Mouse (Mus musculus) limb, embryonic 13.5 days (tissue): ENCODE data around the gene Atxn1l. TPM values are rescaled to one million over a fixed set of nuclear protein-coding genes. Genes with fewer than 3 reads are reported as not detected.
"Not testable (repeated sequence)": the region's sequence is repeated elsewhere in the genome, so short reads cannot be mapped to it uniquely, and the experiment has no call there.

Source experiments
- ATAC-seq: fragments of 200-750 bp; cut with Nextera tagmentation; 2 replicates; pipeline ENCODE4 v1.8.0; 2017; ENCODE audit warnings: low read depth, moderate number of reproducible peaks, moderate TSS enrichment; ENCODE audit not compliant: low FRiP score
- H3K27ac ChIP-seq: fragments of 300-500 bp; sonication (generic); 2 replicates; pipeline ENCODE4 v1.5.1; 2015; ENCODE audit warnings: inconsistent platforms, mild to moderate bottlenecking, moderate library complexity
- H3K27me3 ChIP-seq: fragments of 300-500 bp; sonication (generic); 2 replicates; pipeline ENCODE4 v1.6.1; 2015; ENCODE audit warnings: mild to moderate bottlenecking, inconsistent platforms
- H3K36me3 ChIP-seq: fragments of 300-500 bp; sonication (generic); 2 replicates; pipeline ENCODE4 v1.6.1; 2015; ENCODE audit warnings: inconsistent platforms, mild to moderate bottlenecking, moderate library complexity
- H3K4me1 ChIP-seq: fragments of 300-500 bp; sonication (generic); 2 replicates; pipeline ENCODE4 v1.6.1; 2015; ENCODE audit warnings: inconsistent platforms
- H3K4me2 ChIP-seq: fragments of 300-500 bp; sonication (generic); replicated peaks from 2 replicates; pipeline ENCODE4 v1.6.1; 2015; ENCODE audit warnings: inconsistent platforms, mild to moderate bottlenecking, moderate library complexity
- H3K4me3 ChIP-seq: fragments of 300-500 bp; sonication (generic); 2 replicates; pipeline ENCODE4 v1.5.1; 2015; ENCODE audit warnings: moderate library complexity, mild to moderate bottlenecking, inconsistent platforms
- H3K9ac ChIP-seq: fragments of 300-500 bp; sonication (generic); 2 replicates; pipeline ENCODE4 v1.6.1; 2015; ENCODE audit warnings: mild to moderate bottlenecking, inconsistent platforms
- H3K9me3 ChIP-seq: fragments of 300-500 bp; sonication (generic); 2 replicates; pipeline ENCODE4 v1.6.1; 2016; ENCODE audit warnings: inconsistent platforms
- WGBS: fragments of 180-500 bp; shearing (Covaris S2); methylation state at CpG from one replicate; pipeline ENCODE4 v1.1.7; 2015; 5-methylcytosine and 5-hydroxymethylcytosine counted together
- polyA plus RNA-seq: library from polyadenylated mRNA; unstranded; fragments of >200 nt; fragmentation: Nextera tagmentation; extraction: Ambion mirVana; gene quantifications from 2 replicates; pipeline ENCODE4 v1.2.1, GENCODE M21; 2015

Atxn1l gene
- polyA plus RNA-seq, 1 experiment from 2014 or later, result 11.3 TPM

DNA sequence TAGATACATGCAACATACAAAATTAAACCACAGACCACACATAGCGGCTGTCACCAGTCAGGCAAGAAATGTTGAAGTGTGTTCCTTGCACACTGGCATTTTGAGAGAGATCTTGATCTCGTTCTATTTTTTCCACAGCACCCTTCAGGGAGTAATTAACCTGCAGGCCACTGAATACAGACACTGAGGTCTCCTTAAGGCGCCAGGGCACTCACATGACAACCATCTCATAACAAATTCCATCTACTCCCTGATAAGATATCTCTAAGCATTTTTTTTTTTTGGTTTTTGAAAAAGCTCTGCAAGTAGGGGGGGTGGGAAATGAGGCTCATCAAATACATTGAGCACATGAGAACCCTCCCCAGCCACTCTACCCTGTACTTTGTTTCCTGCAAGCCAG is 19.3 kb upstream of the Atxn1l start:
- 65% methylated on average over 3 of the region's 3 CpGs for WGBS
- no peak for ATAC-seq

GRCm38 (mm10) chr8:109755554-109755953 is 18.0 kb upstream of the Atxn1l start:
- ATAC-seq, result not testable (repeated sequence)

More for the DNA sequence above, 19.3 kb upstream of the Atxn1l start:
- H3K27me3 ChIP-seq, result no peaks in the 10 kb centered on the region
- no peak overlapping the region for H3K27ac ChIP-seq
- no peak overlapping the region for H3K4me3 ChIP-seq
- H3K9ac ChIP-seq, result no peak overlapping the region
- H3K4me1 ChIP-seq, result no peaks in the 10 kb centered on the region
- H3K36me3 ChIP-seq, result no peaks in the 10 kb centered on the region
- H3K9me3 ChIP-seq, result 0 out of 2 replicates have a peak, but pooled peaks cover 3% of the 10 kb centered on the region
- H3K4me2 ChIP-seq, result no peak overlapping the region

GRCm38 (mm10) chr8:109754696-109755095 is 17.2 kb upstream of the Atxn1l start:
- no peak for ATAC-seq
- Histone ChIP-seq H3K4me1 (no peaks in the 10 kb centered on the region), H3K9me3 (no peaks in the 10 kb centered on the region), H3K27me3 (no peaks in the 10 kb centered on the region), H3K4me3 (no peak overlapping the region), H3K9ac (no peak overlapping the region), H3K4me2 (no peak overlapping the region), H3K27ac (no peak overlapping the region), H3K36me3 (no peaks in the 10 kb centered on the region)
- 85% methylated on average over 8 of the region's 8 CpGs for WGBS

More at GRCm38 (mm10) chr8:109755554-109755953, 18.0 kb upstream of the Atxn1l start:
- not testable (repeated sequence) for H3K36me3 ChIP-seq, H3K4me3 ChIP-seq, H3K9ac ChIP-seq, H3K9me3 ChIP-seq, H3K27ac ChIP-seq, H3K4me1 ChIP-seq, H3K4me2 ChIP-seq, H3K27me3 ChIP-seq
- WGBS, result 84% methylated on average over 4 of the region's 4 CpGs

DNA sequence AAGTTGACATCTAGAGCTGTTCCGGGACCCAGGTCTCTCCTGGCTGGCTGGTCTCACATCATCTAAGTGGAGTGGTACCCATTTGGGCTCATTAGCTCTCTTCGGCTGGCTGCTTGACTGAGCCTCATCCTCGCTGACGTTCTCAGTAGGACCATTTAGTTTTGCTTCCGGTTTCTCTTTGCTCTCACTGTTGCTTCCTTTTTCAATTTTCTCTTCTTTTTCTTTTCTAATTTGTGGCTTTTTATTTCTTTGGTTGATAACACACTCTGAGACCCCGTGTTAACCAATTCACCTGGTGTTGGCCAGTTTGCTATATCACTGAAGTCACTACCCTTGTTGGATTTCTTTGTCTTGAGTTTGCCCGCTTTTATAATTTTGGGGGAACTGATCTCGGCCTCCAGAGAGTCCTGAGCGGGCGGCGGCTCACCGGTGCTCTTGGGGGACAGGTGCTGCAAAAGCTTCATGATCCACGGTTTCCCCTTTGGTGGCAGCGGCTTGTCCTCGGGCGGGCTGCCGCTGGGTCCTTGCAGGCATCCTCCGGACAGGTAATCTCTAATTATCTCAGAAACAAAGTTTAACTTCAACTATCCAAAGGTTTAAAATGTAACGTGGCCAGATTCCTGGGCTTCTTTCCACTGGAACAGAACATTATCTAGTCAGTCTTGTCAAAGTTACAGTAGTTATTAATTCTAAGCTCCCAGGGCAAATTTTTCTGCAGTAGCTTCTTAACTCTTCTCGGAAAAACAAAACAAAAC is 14.4 kb upstream of the Atxn1l start:
- 87% methylated on average over 20 of the region's 20 CpGs for WGBS

GRCm38 (mm10) chr8:109750699-109751098 is 13.2 kb upstream of the Atxn1l start:
- no peak overlapping the region for H3K27ac ChIP-seq
- H3K4me3 ChIP-seq, result no peak overlapping the region
- no peak overlapping the region for H3K9ac ChIP-seq
- 75% methylated on average over 12 of the region's 12 CpGs for WGBS
- H3K27me3 ChIP-seq, result peaks cover 2% of the 10 kb centered on the region; the same call in 1 of the 2 replicates
- no peak for ATAC-seq
- no peaks in the 10 kb centered on the region for H3K4me1 ChIP-seq
- no peaks in the 10 kb centered on the region for H3K36me3 ChIP-seq
- H3K9me3 ChIP-seq, result no peaks in the 10 kb centered on the region
- H3K4me2 ChIP-seq, result no peak overlapping the region

More for the DNA sequence above, 14.4 kb upstream of the Atxn1l start:
- no peaks in the 10 kb centered on the region for H3K4me1 ChIP-seq
- no peak overlapping the region for H3K4me2 ChIP-seq
- H3K4me3 ChIP-seq, result no peak overlapping the region
- H3K9me3 ChIP-seq, result no peaks in the 10 kb centered on the region
- H3K27ac ChIP-seq, result no peak overlapping the region
- no peaks in the 10 kb centered on the region for H3K36me3 ChIP-seq
- H3K27me3 ChIP-seq, result peaks cover 2% of the 10 kb centered on the region; the same call in 1 of the 2 replicates
- ATAC-seq, result no peak
- no peak overlapping the region for H3K9ac ChIP-seq

DNA sequence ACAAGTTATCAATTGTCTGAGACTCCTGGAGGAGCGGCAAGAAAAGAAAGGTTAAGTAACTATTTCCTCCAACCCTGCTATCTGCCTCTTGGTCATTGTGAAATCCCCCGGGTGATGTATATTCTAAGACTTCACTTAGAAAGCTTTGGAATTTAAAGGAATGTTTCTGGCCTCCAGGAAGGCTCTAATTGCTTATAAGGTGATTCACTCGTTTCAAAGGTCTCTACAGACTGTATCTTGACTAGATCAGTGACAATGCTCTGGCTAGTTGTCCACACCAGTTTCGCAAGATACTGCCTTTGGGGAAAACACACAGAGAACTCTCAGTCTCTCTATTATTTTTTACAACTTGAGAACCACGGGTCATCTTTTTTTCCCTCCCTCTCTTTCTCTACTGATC is 12.7 kb upstream of the Atxn1l start:
- Histone ChIP-seq H3K4me2 (no peak overlapping the region), H3K4me1 (no peaks in the 10 kb centered on the region), H3K9me3 (no peaks in the 10 kb centered on the region), H3K36me3 (no peaks in the 10 kb centered on the region), H3K4me3 (no peak overlapping the region), H3K9ac (no peak overlapping the region), H3K27ac (no peak overlapping the region), H3K27me3 (peaks cover 2% of the 10 kb centered on the region; the same call in 1 of the 2 replicates)
- ATAC-seq, result no peak
- WGBS, result 55% methylated on average over 5 of the region's 5 CpGs

DNA sequence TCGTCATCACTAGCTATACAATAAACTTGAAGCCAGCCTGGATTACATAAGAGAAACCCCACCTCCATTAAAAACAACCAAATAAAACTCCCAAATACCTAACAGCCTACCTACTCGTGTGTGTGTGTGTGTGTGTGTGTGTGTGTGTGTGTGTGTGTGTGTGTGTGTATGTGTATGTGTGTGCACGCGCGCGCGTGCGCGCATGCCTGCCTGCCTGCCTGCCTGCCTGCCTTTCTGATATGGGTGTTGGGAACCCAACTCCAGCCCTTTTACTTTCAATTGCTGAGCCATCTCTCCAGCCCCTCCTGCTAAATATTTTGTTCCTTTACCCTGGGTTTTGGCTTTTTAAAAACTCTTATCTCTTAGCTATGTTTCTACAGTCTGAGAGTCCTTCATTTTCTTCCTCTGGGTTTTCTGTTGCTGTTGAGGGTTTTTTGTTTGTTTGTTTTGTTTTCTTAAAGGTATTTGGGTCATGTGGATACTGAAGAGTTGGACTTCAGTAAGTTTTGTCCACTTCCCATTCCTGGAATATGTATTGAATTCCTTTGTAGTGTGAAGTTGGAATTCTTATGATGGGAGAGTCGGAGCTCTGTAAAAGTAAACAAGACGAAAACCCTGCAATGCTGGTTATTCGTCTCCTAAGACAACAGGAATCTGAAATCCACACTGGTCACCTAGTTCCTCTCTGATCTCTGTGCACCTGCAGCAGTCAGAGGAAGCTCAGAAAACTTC is 10.1 kb upstream of the Atxn1l start:
- H3K9ac ChIP-seq, result no peak overlapping the region
- WGBS, result 79% methylated on average over 12 of the region's 12 CpGs
- ATAC-seq, result no peak
- peaks cover 2% of the 10 kb centered on the region; the same call in 1 of the 2 replicates for H3K27me3 ChIP-seq
- no peaks in the 10 kb centered on the region for H3K36me3 ChIP-seq
- no peak overlapping the region for H3K4me2 ChIP-seq
- H3K4me1 ChIP-seq, result no peaks in the 10 kb centered on the region
- H3K4me3 ChIP-seq, result no peak overlapping the region
- no peaks in the 10 kb centered on the region for H3K9me3 ChIP-seq
- H3K27ac ChIP-seq, result no peak overlapping the region

DNA sequence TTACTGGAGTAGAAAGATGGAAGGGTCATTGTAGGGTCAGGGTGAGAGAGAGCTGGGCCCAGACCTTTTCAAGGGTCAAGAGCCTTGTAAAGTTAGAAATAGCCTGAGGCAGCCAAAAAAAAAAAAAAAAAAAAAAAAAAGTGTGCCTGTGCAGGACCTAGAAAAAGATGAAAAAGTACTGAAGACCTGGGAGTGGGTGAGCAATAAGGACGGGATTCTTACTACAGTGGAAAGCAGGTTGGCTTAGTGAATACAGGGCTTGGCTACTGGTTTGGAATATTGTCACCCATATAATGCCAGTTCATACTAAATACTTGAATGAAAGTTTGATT is 476 bp upstream of the Atxn1l start:
- Histone ChIP-seq H3K4me2 (peak overlapping the region; percentile 95), H3K27me3 (no peaks in the 10 kb centered on the region), H3K4me1 (peaks cover 10% of the 10 kb centered on the region), H3K9ac (peak overlapping the region; percentile 99; the same call in 1 of the 2 replicates), H3K36me3 (peaks cover 20% of the 10 kb centered on the region), H3K4me3 (peak overlapping the region; percentile 98), H3K27ac (peak overlapping the region; percentile 79; the same call in 1 of the 2 replicates), H3K9me3 (no peaks in the 10 kb centered on the region)
- 74% methylated on average over 1 of the region's 1 CpGs for WGBS
- no peak; the same call in 1 of the 2 replicates for ATAC-seq

DNA sequence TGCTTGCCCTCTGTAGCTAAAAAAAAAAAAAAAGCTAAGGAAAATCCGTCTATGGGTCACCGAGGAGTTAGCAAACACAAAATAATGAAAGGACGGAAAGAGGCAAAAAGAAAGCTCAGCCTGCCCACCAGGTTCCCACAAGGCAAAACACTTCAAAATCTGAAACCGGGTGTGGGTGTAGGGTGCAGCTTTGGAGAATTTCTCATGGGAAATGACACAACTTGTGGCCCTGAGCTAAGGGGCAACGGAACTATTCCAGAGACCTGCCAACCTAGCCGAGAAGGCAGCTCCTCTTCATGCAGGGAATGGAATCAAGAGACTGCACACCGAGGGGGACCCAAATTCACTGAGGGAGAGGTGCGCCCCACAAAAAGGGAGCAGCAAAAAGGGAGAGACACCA is 720 bp downstream of the Atxn1l start:
- Histone ChIP-seq H3K27ac (peak overlapping the region; percentile 79; the same call in 1 of the 2 replicates), H3K4me2 (peak overlapping the region; percentile 95), H3K9ac (peak overlapping the region; percentile 99), H3K27me3 (no peaks in the 10 kb centered on the region), H3K9me3 (no peaks in the 10 kb centered on the region), H3K4me1 (peaks cover 10% of the 10 kb centered on the region), H3K4me3 (peak overlapping the region; percentile 98), H3K36me3 (peaks cover 32% of the 10 kb centered on the region)
- no peak for ATAC-seq
- WGBS, result 9% methylated on average over 8 of the region's 8 CpGs

DNA sequence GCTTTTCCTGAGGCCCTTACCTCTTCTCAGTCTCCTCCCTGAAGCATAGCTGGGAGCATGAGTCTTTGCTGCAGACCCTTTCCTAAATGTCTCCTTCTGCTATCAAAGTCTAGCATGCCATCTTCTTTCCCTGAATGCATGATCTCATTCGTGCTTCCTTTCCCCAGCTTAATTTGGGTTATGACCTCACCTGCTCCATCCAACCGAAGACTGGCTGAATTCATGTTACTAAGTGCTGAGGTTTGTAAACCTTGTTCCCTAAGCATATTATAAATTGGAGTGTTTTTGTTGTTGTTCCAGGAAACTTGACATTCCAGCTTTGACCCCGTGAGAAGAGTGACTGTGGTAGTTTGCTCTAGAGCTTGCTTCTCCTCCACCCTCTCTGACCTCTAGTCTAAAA is 3.5 kb downstream of the Atxn1l start:
- peaks cover 60% of the 10 kb centered on the region for H3K36me3 ChIP-seq
- no peak overlapping the region for H3K9ac ChIP-seq
- peaks cover 10% of the 10 kb centered on the region for H3K4me1 ChIP-seq
- H3K4me2 ChIP-seq, result no peak overlapping the region
- no peak overlapping the region for H3K4me3 ChIP-seq
- ATAC-seq, result no peak
- 88% methylated on average over 3 of the region's 3 CpGs for WGBS
- H3K27ac ChIP-seq, result no peak overlapping the region
- no peaks in the 10 kb centered on the region for H3K27me3 ChIP-seq
- H3K9me3 ChIP-seq, result no peaks in the 10 kb centered on the region

GRCm38 (mm10) chr8:109731012-109731411 is 6.5 kb downstream of the Atxn1l start:
- Histone ChIP-seq H3K4me3 (no peak overlapping the region), H3K9me3 (no peaks in the 10 kb centered on the region), H3K9ac (no peak overlapping the region), H3K4me2 (no peak overlapping the region), H3K4me1 (peaks cover 1% of the 10 kb centered on the region), H3K27me3 (no peaks in the 10 kb centered on the region), H3K36me3 (peaks cover 84% of the 10 kb centered on the region), H3K27ac (no peak overlapping the region)
- ATAC-seq, result no peak
- WGBS, result 73% methylated on average over 3 of the region's 3 CpGs

GRCm38 (mm10) chr8:109725106-109725505 is 12.4 kb downstream of the Atxn1l start:
- 92% methylated on average over 3 of the region's 3 CpGs for WGBS
- Histone ChIP-seq H3K4me1 (no peaks in the 10 kb centered on the region), H3K9ac (no peak overlapping the region), H3K27me3 (no peaks in the 10 kb centered on the region), H3K27ac (no peak overlapping the region), H3K4me3 (no peak overlapping the region), H3K9me3 (no peaks in the 10 kb centered on the region), H3K4me2 (no peak overlapping the region), H3K36me3 (peaks cover 94% of the 10 kb centered on the region)
- ATAC-seq, result no peak
